Mouse (Mus musculus): ENCODE measurements at regions not wholly inside any gene's neighbourhood (a gene's known extent, or its start where the extent isn't known, plus 50 kb on each side); places are given as distances from the start of the nearest gene placed in this dataset.

DNA sequence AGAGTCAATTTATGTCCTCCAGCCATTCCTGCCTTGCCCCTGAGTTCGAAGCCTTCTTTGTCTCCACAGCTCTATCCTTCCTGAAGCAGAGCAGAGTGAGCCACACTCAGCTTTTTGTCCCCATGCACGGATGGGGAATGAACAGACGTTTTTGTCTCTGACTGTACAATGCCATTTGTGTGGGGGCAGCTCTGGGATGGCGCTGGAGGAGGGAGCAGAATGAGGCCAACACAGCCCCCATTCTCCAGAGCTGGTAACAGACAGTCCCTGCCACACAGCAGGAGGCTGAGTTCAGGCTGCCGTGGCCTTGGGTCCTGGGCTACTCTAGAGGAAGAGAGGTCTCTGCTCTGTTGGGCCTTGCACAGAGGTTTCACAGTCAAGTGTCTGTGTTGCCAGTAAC, 327.4 kb downstream of the H2al1j start:
- DNase-seq (ENCODE audit: low spot score) = no peak

DNA sequence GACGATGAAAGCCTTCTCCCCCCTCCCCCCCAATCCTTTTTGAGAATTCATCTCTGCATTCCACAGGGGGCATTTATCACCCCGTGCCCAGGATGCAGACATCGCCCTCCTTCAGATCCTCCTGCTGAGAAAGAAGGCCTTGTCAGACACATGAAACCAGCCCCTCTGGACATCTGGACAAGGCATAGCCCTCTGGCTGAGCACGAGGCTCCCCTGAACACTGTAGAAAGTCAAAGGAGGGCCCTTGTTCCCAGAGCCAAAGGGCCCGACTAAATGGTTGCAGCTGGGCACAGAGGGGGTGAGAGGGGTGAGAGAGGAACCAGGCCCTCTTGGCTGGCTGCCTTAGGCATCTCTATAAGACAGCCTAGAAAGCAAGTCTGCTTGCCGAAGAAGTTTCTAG, 327.8 kb downstream of the H2al1j start:
- peak; percentile 19 for DNase-seq (ENCODE audit: low spot score)

DNA sequence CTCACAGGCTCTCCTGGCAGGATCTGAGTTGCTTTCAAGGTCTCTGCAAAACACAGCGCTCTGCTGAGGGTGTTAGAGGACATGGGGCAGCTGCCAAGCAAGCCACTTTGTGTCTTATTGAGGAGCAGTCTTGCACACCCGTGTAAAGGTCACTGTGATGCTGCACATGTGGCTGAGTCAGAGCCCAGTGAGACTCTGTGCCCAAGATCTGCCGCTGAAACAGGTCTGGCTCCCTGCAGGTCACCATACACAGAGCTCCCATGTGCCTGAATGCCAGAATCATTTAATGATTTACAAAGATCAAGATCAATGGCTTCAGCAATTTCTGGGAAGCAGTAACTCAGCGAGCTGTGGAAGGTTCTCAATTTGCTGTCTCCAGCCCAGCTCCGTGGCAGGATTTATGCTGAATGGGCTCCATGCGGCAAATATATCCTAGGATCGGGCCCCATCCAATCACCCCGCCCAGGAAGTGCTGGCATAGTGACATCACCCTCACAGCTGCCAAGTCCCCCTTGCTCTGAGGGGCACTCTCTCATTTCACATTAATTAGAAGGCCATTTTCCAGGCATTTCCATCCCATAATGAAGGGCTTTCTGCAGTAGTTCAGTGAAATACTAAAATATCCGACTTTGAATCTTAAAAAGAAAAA, 330.1 kb downstream of the H2al1j start:
- DNase-seq (ENCODE audit: low spot score) = no peak

DNA sequence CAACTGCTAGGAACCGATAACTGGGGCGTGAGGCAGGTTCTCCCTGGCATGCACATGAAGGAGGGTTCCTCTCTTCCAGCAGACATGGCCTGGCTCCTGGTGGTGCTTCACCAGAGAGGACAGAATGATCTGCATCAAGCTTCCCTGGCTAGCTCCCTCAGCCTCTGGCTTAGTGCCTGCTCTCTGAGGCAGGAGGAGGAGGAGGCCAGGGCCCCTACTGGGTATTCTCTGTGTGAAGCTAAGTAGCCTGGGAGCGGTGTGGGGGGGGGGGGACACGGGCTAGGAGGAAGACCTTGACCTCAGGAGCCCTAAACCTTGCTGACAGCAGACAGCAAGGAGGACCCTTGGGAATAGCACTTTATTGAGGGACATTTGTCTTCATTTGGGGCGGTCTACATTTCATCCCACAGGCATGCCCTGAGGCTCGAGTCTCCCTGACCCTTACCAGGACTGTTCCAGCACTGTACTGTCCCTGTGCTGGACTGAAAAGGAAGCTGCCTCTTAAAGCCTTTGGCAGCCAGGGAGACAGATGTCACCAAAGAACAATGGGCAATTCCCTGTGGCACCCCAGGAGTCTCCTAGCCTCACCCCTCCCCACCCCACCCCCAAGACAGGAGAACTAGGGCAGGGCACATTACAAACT, 335.7 kb downstream of the H2al1j start:
- peak; percentile 57 for DNase-seq (ENCODE audit: low spot score)

DNA sequence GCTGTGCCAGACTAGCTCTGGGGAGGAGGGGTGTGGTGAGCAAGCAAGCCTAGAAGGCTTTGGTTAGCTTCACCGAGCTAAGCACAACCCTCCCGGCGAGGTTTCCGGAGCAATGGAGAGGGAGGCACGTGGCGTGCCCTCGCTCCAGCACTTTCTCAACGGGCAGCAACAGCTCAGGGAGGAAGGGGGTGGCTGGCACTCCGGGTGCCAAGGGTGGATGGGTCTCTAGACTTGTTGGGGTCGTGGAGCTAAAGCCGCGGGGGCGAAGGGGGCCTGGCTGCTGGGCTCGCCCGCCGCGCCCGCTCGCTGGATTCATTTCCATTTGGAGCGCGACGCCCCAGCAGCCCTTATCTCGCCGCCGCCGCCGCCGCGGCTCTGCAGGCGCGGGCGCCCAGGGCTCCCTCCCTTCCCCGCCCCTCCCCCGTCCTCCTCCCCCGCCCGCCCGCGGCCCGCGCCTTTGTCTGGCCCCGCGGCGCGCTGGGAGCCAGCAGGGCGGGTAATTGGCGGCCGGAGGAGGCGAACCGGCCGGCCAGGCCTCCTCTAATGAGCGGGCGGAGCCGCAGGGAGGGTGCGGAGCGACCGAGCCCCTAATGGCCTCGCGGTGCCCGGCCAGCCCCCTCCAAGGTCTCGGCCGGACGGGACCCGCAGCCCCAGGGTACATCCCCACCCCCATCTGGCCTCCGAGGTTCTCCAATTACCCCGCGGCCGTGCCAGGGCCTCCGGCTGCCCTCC, 336.9 kb downstream of the H2al1j start:
- peak; percentile 73 for DNase-seq (ENCODE audit: low spot score)

DNA sequence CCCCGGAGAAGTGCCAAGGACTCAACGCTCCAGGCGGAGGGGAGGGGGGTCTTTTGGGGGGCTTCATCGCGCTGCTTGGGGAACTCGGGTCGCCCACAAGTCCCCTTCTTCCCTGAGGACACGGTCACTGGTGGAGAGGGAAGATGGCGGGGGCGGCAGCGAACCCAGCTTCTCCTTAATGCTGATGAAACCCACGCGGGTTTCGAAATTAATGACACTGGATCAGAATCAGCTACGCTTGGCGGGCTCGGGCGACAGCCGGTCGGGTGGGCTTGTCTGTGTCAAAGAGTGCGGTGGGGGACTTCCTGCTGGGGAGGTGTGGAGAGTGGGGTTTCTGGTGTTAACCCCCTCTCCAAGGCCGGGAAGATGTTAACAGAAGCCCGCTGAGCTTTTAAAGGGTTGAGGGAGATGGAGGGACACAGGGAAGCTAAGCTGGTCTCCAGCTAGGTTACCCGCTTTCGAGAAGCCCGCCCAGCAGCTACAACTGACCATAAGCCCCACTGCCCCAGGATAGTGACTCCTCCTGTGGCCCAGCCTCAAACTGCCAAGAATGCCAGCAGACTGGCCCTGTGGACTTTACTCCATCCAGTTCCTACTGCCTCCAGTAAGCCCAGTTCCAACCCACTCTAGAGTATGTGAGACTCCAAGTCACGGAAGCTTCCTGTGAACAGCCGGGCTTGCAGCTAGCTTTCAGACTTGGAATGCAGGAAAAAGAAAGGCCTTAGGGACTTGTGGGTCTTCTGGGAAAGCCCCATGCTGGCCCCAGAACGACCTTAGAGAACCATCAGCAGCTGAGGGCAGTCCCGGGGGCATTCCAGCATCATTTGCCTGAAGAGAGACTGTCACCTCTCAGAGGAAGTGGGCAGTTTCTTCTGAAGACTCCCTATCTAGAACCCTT, 337.7 kb downstream of the H2al1j start:
- peak; percentile 47 for DNase-seq (ENCODE audit: low spot score)

DNA sequence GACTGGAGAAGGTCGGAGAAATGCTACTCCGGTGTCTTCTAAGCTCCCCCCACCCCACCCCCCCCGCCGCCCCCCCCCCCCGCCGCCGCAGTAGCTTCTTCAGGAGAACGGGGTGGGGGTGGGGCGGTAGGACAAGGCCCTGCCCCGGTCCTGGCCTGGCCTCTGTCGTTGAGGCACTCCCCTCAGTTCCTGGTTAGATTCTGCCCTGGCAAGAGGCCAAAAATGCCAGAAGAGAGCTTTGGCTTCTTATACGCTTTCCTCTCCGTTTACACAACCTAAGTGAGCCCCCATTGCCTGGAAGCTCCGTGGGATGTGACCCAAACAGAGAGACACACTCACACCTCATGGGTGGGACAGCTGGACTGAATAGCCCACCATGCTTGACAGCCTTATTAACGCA, 338.9 kb downstream of the H2al1j start:
- DNase-seq (ENCODE audit: low spot score) = no peak

DNA sequence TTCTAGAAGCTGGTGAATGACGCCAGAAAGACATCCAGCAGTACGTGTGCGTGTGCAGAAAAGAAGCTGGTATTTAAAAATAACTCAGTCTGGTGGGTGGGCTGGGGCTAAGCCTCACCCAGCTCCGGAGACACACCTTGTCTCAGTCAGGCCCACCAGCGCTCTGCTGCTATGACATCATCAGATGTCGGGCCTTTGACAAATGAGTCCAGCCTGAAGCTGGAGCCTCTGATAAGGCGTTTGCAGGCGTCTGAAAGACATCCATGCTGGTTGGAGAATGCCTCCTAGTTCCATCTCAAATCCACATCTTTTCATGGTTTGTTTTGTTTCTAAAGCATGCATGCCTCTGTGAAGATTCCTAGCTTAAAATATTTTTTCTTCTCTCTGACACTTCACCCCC, 344.2 kb downstream of the H2al1j start:
- peak; percentile 29 for DNase-seq (ENCODE audit: low spot score)

DNA sequence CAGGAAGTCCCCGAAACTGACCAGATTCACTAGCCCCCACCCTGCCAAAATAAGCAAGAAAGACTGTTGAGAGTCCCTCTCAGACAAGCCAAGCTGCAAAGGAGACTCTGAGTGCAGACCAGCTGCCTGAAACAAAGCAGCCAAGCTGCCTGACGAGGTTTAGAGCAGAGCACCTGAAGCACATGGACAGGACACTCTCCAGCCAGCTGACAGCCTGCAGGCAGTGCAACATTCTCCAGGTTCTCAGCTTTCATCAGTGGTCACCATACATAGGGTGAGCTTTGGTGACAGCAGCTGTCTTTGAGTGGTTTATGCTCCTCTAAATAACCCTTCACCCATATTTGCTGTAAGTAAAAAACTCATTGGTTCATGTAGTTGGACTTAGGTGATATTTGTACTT, 350.5 kb downstream of the H2al1j start:
- no peak for DNase-seq (ENCODE audit: low spot score)

DNA sequence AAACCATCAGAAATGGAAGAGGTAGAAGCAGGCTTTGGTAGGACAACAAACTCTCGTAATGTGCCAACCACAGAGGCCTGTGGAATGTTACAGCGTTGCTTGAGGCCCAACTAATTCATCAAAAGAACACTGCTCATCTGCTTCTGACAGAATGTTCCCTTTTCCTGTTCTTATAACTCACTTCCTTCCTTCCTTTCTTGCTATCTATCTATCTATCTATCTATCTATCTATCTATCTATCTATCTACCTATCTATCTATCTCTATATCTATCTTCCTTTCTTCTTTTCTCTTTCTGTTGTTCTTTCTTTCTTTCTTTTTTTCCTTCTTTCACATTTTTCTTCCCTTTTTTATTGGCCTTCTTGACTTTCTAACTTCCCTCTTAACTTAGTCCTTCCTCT, 353.7 kb downstream of the H2al1j start:
- DNase-seq (ENCODE audit: low spot score) = no peak

DNA sequence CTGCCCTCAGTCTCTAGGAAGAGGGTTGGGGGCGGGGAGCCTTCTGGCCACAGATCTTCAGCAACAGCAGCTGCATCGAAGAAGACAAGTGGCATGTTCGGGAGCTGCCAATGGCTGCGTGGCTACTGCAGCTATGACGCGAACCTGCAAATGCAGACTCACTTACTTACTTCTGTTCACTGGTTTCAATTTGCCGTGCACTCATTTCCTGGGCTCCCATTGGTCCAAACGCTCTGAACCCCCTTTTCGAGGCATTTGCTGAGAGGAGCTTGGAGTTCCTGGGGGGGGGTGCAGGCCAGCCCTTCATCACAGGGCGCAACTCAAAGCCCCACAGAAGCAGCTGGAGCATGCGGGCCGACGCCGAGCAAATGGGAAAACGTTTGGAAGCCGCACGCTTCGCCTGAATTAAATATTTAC, 362.4 kb downstream of the H2al1j start:
- no peak for DNase-seq (ENCODE audit: low spot score)

DNA sequence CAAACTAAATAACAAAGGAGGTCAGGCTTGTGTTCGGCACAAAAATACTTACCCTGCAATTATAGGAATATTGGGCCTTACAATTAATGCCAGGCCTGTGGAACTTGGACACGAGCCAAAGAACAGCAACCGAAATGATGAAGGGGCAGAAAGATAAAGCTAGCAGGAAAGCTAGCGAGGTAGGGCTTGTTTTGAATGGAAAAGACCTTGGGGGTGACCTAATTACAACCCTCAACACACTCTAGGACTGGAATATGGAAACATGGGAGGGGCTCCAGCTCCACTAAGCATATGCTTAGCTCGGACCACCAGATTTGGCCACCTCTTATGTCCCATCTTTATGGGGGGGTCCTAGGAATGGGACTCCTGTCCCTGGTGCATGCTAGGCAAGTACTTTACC, 362.8 kb downstream of the H2al1j start:
- DNase-seq (ENCODE audit: low spot score) = no peak

DNA sequence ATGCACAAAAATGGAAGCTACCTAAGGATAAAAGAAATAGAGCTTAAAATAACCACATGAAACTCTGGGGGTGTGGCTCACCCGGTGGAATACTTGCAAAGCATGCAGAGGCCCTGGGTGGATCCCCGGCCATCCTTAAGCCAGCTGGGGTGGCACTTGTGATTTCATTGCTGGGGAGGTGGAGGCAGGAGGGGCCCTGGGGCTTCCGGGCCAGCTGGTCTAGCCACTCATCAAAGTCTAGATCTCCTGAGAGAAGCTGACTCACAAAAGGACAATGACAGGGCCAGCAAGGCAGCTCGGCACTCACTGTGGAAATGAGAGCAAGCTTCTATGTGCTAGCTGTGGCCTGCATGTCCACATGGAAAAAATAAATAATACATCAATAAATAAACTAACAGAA, 363.4 kb downstream of the H2al1j start:
- DNase-seq (ENCODE audit: low spot score) = no peak

DNA sequence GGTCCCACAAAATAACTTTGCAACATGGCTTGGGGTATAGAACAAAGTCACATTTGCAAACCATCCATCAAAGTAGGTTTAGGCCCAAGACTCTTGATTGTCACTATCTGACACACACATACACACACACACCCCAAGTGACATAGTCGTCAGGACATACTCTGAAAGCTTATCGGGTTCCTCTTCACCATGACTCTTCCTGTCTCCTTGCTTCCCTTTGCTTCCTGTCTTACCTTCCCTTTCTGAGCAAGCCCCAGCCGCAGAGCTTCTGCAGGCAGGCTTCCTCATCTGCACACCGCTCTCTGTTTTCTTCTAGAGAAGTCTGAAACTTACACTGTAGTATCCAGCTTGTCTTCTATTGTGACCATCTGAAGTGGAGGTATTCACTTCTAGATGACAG, 368.9 kb downstream of the H2al1j start:
- no peak for DNase-seq (ENCODE audit: low spot score)

DNA sequence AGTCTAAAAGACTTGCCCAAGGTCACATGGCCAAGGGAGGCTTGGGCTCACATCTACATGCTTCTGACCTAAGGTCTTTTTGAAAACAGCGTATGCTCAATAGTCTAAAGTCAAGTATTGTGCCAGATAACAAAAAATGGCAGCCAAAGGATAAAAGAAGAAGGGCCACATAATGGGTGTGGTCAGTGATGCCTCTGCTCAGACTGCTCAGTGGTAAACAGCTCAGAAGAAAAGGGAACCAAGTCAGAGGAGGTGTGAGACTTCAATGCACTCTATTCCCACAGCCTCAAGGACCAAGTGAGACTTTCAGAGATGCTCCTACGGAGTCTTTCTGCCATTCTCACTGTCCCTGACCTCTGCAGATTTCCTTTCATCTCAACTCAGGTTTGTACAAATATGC, 373.5 kb downstream of the H2al1j start:
- no peak for DNase-seq (ENCODE audit: low spot score)

DNA sequence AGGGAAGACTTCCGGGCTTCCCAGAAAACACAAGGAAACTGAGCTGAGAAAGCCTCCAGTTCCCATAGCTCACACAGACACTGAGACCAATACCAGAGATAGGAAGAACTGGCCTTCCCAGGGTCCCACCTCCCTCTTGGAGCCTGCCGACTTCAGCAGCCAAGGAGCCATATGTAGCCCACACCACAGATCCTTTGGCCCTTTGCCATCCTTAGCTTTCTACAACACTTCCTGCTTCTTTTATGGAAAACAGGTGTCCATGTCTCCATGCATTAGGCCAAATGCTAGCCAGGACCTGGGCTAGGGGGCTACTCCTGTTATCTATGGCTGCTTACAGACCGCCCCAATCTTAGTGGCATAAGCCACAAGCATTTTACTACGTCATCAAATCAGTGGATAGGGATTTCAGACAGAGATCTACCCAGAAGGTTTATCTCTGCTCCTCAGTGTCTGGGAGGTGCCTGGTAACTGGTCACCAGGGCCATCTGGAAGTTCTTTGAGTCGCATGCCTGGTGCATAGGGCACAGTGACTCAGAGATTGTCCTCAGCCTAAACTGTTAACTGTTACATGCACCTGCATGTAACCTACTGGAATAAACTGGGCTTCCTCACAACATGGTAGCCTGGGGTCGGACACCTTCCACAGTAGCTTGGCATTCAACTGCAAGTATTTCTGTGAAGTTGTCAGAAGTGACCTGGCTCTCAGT, 378.4 kb downstream of the H2al1j start:
- no peak for DNase-seq (ENCODE audit: low spot score)

DNA sequence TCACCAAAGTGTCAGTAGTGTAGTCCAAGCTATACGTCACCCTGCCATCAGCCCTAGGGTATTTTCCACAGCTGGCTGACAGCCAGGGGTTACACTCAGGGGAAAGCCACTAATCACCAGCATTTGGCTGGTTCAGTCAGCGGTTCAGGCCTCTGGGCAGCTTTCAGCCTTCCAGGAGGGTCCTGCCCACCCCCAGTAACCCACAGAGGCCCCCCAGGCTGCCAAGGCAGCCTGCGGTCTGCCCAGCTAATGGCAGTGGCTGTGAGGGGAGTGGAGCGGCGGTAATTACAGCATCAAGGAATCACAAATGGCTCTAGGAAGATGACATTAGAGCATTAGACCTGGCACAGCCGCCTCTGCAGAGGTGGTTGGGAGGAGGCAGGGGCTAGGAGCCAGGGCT, 379.7 kb downstream of the H2al1j start:
- no peak for DNase-seq (ENCODE audit: low spot score)

DNA sequence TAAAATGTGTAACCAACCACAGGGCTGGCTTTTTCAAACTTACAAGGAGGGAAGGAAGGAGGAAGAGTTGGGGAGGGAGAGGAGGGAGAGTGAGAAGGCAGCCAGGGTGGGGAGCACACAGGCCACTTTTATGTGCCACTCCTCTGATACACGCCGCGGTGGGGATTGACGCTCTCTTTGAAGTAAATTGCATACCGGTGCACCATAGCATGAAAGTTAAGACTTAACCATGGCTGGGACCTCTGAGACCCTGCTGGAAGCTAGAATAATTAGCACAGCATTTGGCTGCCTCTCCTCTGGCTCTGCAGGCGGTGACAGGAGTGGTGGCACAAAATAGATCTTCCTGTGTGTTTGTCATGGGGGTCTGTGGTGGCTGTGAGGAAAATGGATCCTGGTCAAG, 380.7 kb downstream of the H2al1j start:
- DNase-seq (ENCODE audit: low spot score) = peak; percentile 13

DNA sequence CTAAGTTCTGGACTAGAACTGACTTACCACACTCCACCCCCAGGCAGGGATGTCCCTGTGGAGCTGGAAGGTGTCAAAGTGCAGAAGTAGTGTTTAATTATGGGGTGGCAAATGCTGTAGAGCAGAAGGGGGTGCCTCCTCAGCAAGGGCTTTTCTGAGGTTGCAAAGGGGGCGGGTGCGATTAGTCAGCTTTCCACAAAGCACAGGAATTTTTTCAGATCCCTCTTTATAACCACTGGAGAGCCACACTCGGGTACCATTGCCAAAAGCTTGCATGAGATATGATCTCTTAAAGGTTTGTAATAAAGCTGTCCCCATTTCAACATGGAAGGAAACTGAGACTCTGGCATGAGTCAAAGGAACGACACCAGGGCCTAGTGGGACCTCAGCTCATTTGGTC, 381.7 kb downstream of the H2al1j start:
- no peak for DNase-seq (ENCODE audit: low spot score)

DNA sequence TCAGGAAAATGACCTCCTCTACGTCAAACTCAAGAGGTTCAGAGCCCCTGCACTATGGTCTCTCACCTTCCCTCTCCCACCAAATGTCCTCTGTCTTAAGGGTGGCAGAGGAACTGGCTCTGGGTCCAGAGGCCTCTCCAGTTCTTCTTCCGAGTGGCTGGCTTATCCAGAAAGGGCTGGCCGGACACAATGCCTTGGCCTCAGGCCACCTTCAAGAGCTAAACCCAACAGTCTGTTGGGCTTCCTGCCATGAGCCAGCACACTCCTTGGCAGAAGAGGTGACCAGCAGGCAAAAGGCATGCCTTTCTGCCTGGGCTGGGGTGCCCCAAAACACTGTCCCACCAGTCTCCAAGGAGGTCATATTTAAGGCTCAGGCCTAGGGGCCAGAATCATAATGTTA, 385.8 kb downstream of the H2al1j start:
- DNase-seq (ENCODE audit: low spot score) = no peak

DNA sequence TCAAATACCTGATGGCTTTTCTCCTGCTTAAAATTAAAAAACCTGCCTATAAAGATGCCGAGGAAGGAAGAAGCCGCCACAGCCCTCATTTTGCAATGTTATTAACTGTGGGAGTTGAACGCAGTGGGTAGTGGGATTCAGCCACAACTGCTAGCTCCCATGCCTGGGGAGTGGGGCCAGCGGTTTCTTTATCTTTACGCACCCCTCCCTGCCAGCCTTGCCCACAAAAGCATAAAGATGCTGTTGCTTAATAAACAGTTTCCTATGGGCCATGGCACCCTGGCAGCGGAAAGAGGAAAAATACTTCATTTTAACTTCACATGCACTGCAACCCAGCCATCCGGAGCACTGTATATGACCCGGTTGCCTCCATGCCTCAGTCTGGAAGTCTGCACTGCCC, 389.2 kb downstream of the H2al1j start:
- DNase-seq (ENCODE audit: low spot score) = no peak

DNA sequence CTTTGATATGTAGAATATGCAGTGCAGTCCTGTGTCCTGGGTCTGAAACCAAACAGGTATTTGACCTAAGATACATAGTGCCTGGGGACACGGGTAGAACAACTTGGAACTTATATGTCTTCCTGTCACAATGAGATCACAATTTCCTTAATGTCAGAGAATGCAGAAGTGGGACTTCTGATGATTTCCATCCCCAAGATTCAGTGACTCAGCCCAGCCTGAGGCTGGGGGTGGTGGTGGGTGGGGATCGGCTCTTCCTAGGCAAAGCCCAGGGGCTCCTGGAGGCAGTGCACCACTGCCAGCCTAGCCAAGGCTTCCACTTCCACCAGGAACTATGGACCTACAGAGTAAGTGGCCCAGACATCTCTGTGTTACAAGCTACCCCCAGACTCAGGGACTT, 391.2 kb downstream of the H2al1j start:
- no peak for DNase-seq (ENCODE audit: low spot score)
